Mouse (Mus musculus): ENCODE data around the gene Aldh1a3. TPM values are rescaled to one million over a fixed set of nuclear protein-coding genes. Genes with fewer than 3 reads are reported as not detected.
A peak's percentile ranks its signal among the peaks of the same experiment; 100 is the strongest.

The Aldh1a3 gene
- total RNA-seq, 2 experiments from 2014 or later = 2.0 to 2.5 TPM

DNA sequence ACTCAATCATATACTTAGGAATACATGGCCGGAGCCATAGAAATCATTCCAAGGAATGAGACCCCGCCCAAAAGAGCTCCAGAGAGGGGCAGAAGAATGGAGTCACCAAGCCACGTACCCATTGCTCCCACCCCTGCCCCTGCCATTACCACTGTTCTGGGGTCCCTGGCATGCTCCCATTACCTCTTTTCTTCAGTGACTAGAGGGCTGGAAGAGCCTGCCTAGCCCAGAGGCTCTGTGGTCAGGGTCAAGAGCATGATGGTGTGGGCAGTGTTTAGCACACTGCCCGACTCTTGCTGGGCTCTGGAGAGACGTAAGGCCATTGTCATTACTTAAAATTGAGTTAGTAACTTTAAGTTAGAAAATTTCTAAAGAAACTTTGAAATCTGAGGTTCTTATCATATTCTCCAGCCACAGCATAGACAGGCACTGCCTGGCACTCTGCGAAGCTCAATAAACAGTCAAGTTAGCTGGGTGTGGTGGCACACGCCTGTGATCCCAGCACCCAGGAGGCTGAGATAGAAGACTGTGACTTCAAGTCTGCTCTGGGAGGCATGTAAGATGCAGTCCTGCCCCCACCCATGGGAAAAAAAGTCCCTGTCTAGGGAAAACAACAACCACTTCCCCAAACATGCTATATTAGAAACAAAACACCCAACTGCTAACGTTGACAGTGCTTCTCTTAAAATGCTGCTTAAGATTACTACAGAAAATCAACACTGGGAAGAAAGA lies 71.4 kb downstream of the Aldh1a3 start:
- DNase-seq = no peak
- Histone ChIP-seq H3K27ac (no peak overlapping the region), H3K4me3 (no peak overlapping the region)
- no peak for TF ChIP-seq CTCF (IDR thresholded peaks at IDR 0.05)
- intact Hi-C loops (cut with DNase I) = no loop called here

DNA sequence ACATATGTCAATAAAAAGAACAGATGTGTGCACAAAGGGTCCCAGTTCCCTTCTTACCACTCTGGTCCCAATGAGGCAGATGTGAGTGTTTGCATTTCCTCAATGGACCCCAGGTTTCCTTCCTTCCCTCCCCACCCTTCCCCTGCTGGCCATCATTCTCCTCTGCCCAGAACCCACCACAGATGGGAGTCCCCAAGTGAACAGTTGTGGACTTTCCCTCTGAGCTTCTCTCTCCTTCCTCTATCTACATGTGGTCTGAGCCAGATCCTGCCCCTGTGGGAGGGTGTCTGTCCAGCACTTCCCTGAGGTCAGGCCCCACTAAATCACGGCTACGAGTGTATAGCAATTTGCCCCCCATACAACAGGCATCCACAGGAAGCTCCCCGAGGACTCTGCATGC lies 72.4 kb downstream of the Aldh1a3 start:
- intact Hi-C loops (cut with DNase I) = no loop called here
- Histone ChIP-seq H3K27ac (no peak overlapping the region), H3K4me3 (no peak overlapping the region)
- TF ChIP-seq CTCF (IDR thresholded peaks at IDR 0.05) = no peak
- DNase-seq = no peak

DNA sequence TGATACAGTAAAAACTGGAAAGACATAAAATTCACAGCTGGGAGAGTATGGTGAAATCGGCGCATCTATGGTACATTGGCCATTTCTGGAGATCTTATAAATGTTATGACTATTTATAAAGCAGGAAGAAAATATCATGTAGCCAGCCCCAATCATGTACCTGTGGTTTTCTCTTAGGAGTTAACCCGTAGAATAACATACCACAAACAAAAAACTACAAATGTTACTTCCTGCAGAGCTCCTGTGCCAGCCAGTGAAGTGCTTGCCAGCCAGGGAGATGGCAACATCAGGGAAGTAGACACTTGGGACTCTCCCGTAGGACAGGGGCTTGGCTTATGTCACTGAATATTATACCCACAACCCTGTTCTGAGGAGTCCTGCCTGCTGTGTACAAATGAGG lies 76.2 kb downstream of the Aldh1a3 start:
- DNase-seq = no peak
- TF ChIP-seq CTCF (IDR thresholded peaks at IDR 0.05) = no peak
- H3K4me3 ChIP-seq = no peak overlapping the region
- intact Hi-C loops (cut with DNase I) = no loop called here
- no peak overlapping the region for H3K27ac ChIP-seq

DNA sequence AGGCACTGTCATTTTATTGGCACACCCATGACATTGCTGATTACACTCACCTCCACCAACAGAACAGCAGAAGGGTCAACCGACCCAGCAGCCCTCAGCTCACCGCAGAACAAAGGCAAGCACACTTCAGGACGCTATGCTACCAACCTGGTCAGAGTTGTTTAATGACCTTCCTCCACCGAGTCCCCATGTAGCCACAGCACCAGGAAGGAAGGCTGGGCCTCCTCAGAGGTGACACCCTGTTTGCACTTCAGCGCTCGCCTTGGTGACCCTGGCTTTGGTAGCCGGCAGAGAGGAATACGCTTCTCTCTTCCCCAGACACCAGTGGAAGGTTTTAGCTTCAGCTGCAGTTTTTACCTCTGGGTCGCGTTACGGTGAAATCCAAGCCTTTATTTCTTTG lies 77.6 kb downstream of the Aldh1a3 start:
- no peak for TF ChIP-seq CTCF (IDR thresholded peaks at IDR 0.05)

DNA sequence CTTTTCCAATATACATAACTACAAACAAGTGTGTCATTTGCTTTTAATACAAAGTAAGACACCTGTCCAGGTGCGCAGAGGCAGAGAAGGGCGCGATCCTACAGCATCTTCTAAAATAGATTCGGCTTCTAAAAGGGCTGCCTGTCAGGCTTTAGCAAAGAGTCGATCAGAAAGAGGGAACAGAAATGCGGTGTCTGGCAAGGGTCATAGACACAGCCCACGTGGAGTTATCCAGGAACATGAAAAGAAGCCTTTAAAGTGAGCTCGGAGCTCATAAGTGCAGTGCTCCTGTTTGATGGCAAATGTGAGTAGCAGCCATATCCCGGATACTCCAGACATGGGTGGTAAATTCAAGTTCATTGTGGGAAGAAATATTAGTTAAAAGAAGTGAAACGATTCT lies 78.7 kb downstream of the Aldh1a3 start:
- no peak overlapping the region for H3K27ac ChIP-seq
- intact Hi-C loops (cut with DNase I) = no loop called here
- TF ChIP-seq CTCF (IDR thresholded peaks at IDR 0.05) = no peak
- H3K4me3 ChIP-seq = no peak overlapping the region
- DNase-seq = no peak

More for the DNA sequence above, 77.6 kb downstream of the Aldh1a3 start:
- Histone ChIP-seq H3K27ac (no peak overlapping the region), H3K4me3 (no peak overlapping the region)
- DNase-seq = no peak
- intact Hi-C loops (cut with DNase I) = no loop called here

DNA sequence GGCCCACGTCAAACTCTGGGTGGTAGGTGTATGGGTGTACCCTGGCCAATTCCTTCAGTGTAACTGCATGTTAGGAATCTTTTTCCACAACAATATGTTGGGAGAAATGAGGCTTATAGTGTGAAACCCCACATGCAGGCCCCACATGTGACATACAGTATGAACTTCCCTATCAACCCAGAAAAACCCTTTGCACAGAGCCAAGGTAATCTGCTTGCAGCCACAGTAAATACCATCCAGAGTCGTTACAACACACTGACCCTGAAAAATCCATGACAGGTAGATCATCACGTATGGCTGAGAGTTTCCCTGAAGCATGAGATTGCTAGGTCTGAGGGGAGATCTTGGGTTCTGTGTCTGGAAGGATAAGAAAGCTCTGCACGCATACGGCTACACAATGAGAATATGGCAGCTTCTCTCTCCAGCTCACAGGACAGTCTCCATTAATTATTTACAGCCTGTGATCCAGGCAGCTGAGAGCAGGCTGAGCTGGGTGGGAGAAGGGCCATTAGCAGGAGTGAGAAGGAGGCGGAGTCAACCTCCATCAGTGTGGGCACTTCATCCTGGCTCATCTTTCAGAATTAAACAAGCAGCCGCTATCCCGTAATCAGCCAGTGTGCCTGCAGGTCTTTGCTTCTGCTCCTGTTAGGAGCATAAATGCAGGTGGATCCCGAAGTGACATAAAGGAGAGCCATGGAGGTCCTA lies 80.2 kb downstream of the Aldh1a3 start:
- H3K27ac ChIP-seq = no peak overlapping the region
- no peak overlapping the region for H3K4me3 ChIP-seq
- intact Hi-C loops (cut with DNase I) = no loop called here
- TF ChIP-seq CTCF (IDR thresholded peaks at IDR 0.05) = no peak
- DNase-seq = no peak

DNA sequence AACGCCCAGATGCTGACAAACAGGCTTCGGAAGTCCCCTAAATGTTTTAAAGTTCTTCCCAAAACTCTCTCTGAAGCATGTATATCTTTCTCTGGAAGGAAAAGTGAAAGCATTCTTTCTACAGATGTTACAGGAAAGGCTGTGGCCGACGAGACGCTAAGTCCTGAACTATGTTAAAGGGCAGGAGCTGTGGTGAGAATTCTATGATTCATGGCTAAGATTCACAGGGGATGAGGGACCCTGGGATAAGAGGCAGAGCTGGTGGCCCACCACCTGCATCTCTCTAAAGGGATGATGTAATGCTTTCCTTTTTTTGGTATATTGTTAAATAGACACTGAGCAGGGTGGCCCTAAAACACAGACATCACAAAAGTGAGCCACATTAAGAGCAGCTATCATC lies 84.0 kb downstream of the Aldh1a3 start:
- peak overlapping the region; percentile 72 for H3K27ac ChIP-seq
- intact Hi-C loops (cut with DNase I) = loop anchor here (5.0 kb wide), 1 partner anchor 44 kb away; the partner anchor contains the start of gene Lrrk1
- TF ChIP-seq CTCF (IDR thresholded peaks at IDR 0.05) = no peak
- no peak for DNase-seq
- H3K4me3 ChIP-seq = peak overlapping the region; percentile 48

DNA sequence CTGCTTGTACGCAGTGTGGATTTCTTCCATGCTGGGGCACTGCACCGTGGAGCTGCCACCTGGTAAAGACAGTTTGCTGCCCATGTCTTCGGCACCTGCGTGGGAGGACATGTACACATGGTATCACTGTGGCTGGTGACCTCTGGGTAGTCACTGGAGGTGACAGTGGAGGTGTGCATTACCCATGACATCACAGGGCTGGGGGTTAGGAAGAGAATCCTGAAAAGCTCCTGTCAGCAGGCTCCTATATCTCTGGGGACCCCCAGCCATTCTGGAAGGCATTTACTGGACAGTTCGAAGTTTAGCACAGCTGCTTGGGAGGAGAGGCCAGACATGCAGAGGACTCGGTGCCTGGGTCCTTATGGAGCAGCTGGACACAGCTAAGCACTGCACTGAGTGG lies 84.5 kb downstream of the Aldh1a3 start:
- no peak for DNase-seq
- H3K27ac ChIP-seq = peak overlapping the region; percentile 72

DNA sequence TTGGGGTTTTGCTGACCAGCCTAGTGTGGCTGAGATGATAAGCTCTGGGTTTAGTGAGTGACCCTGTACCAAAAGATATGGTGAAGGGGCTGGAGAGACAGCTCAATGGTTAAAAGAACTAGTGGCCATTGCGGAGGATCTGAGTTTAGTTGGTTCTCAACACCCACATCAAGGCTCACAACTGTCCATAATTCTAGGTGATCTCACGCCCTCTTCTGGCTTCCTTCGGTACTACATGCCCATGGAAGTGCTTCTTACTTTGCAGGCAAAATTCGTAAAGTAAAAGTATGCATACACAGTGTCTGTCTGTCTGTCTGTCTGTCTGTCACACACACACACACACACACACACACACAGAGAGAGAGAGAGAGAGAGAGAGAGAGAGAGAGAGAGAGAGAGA lies 85.0 kb downstream of the Aldh1a3 start:
- peak; percentile 77 for TF ChIP-seq CTCF (IDR thresholded peaks at IDR 0.05)

More for the DNA sequence above, 84.5 kb downstream of the Aldh1a3 start:
- peak overlapping the region; percentile 48 for H3K4me3 ChIP-seq
- intact Hi-C loops (cut with DNase I) = loop anchor here (1.0 to 5.0 kb wide), 2 partner anchors 33 to 44 kb away; partner anchors contain the start of gene Lrrk1
- no peak for TF ChIP-seq CTCF (IDR thresholded peaks at IDR 0.05)

More for the DNA sequence above, 85.0 kb downstream of the Aldh1a3 start:
- Histone ChIP-seq H3K4me3 (no peak overlapping the region), H3K27ac (no peak overlapping the region)
- intact Hi-C loops (cut with DNase I) = loop anchor here (1.0 to 5.0 kb wide), 2 partner anchors 32 to 45 kb away; partner anchors contain the start of gene Lrrk1
- peak; percentile 79 for DNase-seq

Small RNAs within 50 kb of the gene (microRNA-seq; reads per million reads assigned to microRNA genes)
- gene Mir7057 = not detected

Other genes starting within 250 kb of the Aldh1a3 start
- not detected for gene Gm10974, start 61.6 kb downstream of the Aldh1a3 start, total RNA-seq (2021)
- gene Lrrk1, start 39.2 kb downstream of the Aldh1a3 start, total RNA-seq (2021) = 1 to 10 TPM; 3.0 to 6.4 TPM